ENCODE assay signal across 13 mouse cellular contexts in the genomic region with DNA sequence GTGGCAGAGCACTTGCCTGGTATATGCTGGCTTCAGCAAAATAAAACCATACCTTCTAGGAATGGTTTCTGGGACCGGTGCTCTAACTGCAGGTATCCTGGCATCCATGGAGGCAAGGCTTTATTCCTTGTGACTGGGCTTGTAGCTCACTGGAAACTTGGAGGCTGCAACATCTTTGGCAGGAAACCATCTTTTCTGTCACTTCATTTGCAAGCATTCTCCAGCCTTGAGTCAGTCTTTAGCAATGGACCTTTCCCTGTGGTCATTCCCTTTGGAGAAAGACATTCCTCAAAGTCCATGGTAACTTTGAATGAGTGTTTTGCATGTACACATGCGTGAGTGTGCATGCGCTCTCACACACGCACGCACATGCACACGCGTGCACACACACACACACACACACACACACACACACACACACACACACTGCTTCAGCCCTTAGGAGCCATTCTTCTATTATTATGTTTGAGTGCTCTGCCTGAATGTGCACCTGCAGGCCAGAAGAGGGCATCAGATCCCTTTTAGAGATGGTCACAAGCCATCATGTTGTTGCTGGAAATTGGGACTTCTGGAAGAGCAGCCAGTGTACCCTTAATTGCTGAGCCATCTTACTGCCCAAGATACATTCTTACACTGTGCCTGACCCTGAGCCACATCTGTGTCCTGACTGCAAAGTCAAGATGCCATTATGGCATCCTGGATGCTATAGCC. TPM values are rescaled to one million over a fixed set of nuclear protein-coding genes. Genes with fewer than 3 reads are reported as not detected.
A peak's percentile ranks its signal among the peaks of the same experiment; 100 is the strongest.
DNase-seq lines count a peak whose midpoint lies in the region; ATAC-seq lines count a peak whose summit lies in the region.
"Had no signal": no experiment of that assay in that cellular context is flagged by ENCODE, and none has a peak within 500 bp of the region (broad histone marks: within the 10 kb centered on the region; RNA-seq: fewer than 3 reads in every experiment).

No protein-coding gene starts in this region.

- ATAC-seq in forebrain, embryonic 13.5 days: no peak
- ATAC-seq in forebrain, embryonic 15.5 days (replicated peaks): no peak

- H3K4me3 ChIP-seq in forebrain, embryonic 13.5 days: no peak overlapping the region
- H3K4me3 ChIP-seq in forebrain, embryonic 15.5 days: no peak overlapping the region
- H3K4me3 ChIP-seq: kidney, embryonic 15.5 days had no signal

- peak overlapping the region; percentile 72 for H3K4me2 ChIP-seq in forebrain, embryonic 13.5 days
- H3K4me2 ChIP-seq in forebrain, embryonic 15.5 days (replicated peaks): no peak overlapping the region

- H3K27me3 ChIP-seq in forebrain, embryonic 13.5 days: peaks cover 9% of the 10 kb centered on the region; the same call in 1 of the 2 replicates
- no peaks in the 10 kb centered on the region for H3K27me3 ChIP-seq in forebrain, embryonic 15.5 days

- intact Hi-C loops in left cerebral cortex, postnatal 25 days (cut with DNase I): no loop called here
- intact Hi-C loops in left cerebral cortex, postnatal 36 days (cut with DNase I): no loop called here

- 92% methylated on average over 7 of the region's 7 CpGs for whole genome bisulfite sequencing in forebrain, embryonic 13.5 days
- whole genome bisulfite sequencing in forebrain, embryonic 15.5 days: 94% methylated on average over 7 of the region's 7 CpGs

- H3K4me1 ChIP-seq in forebrain, embryonic 13.5 days: peaks cover 32% of the 10 kb centered on the region
- H3K4me1 ChIP-seq in forebrain, embryonic 15.5 days: peaks cover 30% of the 10 kb centered on the region

- H3K27ac ChIP-seq in forebrain, embryonic 13.5 days: no peak overlapping the region
- H3K27ac ChIP-seq in forebrain, embryonic 15.5 days (replicated peaks): no peak overlapping the region
- H3K27ac ChIP-seq: forebrain, embryonic 10.5 days; kidney, embryonic 15.5 days had no signal

- no peak overlapping the region for H3K9ac ChIP-seq in forebrain, embryonic 13.5 days
- no peak overlapping the region for H3K9ac ChIP-seq in forebrain, embryonic 15.5 days (replicated peaks)
- H3K9ac ChIP-seq: kidney, embryonic 15.5 days had no signal

- H3K9me3 ChIP-seq in forebrain, embryonic 13.5 days (replicated peaks): no peaks in the 10 kb centered on the region
- H3K9me3 ChIP-seq in forebrain, embryonic 15.5 days: no peaks in the 10 kb centered on the region
- H3K9me3 ChIP-seq: forebrain, embryonic 10.5 days; kidney, embryonic 15.5 days had no signal

- DNase-seq in left cerebral cortex, postnatal 25 days (ENCODE audit: low spot score in 2 of 2): peak; percentile 20 to 50
- DNase-seq in left cerebral cortex, postnatal 36 days (ENCODE audit: low spot score in 2 of 2): no peak
- peak; percentile 30 for DNase-seq in CD4-positive helper T cell, adult 2 months (ENCODE audit: low read depth, low spot score)
- DNase-seq in brain, adult 2 months (ENCODE audit: low read depth, low spot score): peak; percentile 65
- no peak for DNase-seq in natural killer cell, adult 2 months (ENCODE audit: low spot score in 2 of 2)
- DNase-seq in frontal cortex, postnatal 10 days (ENCODE audit: low spot score in 2 of 2): no peak

- H3K36me3 ChIP-seq in forebrain, embryonic 13.5 days (ENCODE audit: poor library complexity, severe bottlenecking): 0 out of 2 replicates have a peak, but pooled peaks cover 2% of the 10 kb centered on the region
- H3K36me3 ChIP-seq in forebrain, embryonic 15.5 days: no peaks in the 10 kb centered on the region

RNA-seq across cellular contexts. Expression of gene Tcf19, which starts 3.6 kb away (rescaled TPM):
- 54.4 and 55.5 TPM in 2 replicates for polyA plus RNA-seq in forebrain, embryonic 13.5 days (2015; fragmentation: Nextera tagmentation; extraction: Ambion mirVana)
- polyA plus RNA-seq in forebrain, embryonic 15.5 days (2015; fragmentation: Nextera tagmentation; extraction: Ambion mirVana): 33.6 and 36.9 TPM in 2 replicates
- total RNA-seq in left cerebral cortex, postnatal 25 days (2021): 10 to 100 TPM in 1 of 2 experiments, 1 to 10 TPM in 1; 9.5 to 10.3 TPM
- total RNA-seq in left cerebral cortex, postnatal 36 days (2021): 10 to 100 TPM in 1 of 2 experiments, 1 to 10 TPM in 1; 9.0 to 13.4 TPM

RNA-seq across cellular contexts. Expression of gene Cchcr1, which starts 3.8 kb away (rescaled TPM):
- 11.7 and 13.8 TPM in 2 replicates for polyA plus RNA-seq in forebrain, embryonic 13.5 days (2015; fragmentation: Nextera tagmentation; extraction: Ambion mirVana)
- 9.5 and 10.6 TPM in 2 replicates for polyA plus RNA-seq in forebrain, embryonic 15.5 days (2015; fragmentation: Nextera tagmentation; extraction: Ambion mirVana)
- total RNA-seq in left cerebral cortex, postnatal 25 days (2021): 10 to 100 TPM; 10.0 to 11.9 TPM
- 10 to 100 TPM; 10.1 to 15.2 TPM for total RNA-seq in left cerebral cortex, postnatal 36 days (2021)

RNA-seq across cellular contexts. Expression of gene Pou5f1, which starts 7.3 kb away (rescaled TPM):
- not detected in 2 replicates for polyA plus RNA-seq in forebrain, embryonic 13.5 days (2015; fragmentation: Nextera tagmentation; extraction: Ambion mirVana)
- polyA plus RNA-seq in forebrain, embryonic 15.5 days (2015; fragmentation: Nextera tagmentation; extraction: Ambion mirVana): not detected in 2 replicates
- not detected for total RNA-seq in left cerebral cortex, postnatal 25 days (2021)
- total RNA-seq in left cerebral cortex, postnatal 36 days (2021): not detected
- total RNA-seq: heart, postnatal 36 days had no signal
- polyA plus RNA-seq: kidney, embryonic 15.5 days; lung, embryonic 16.5 days had no signal

RNA-seq across cellular contexts. Expression of gene Psors1c2, which starts 19.9 kb away (rescaled TPM):
- polyA plus RNA-seq in forebrain, embryonic 13.5 days (2015; fragmentation: Nextera tagmentation; extraction: Ambion mirVana): 1.4 and 2.1 TPM in 2 replicates
- polyA plus RNA-seq in forebrain, embryonic 15.5 days (2015; fragmentation: Nextera tagmentation; extraction: Ambion mirVana): 1.2 and 1.5 TPM in 2 replicates
- total RNA-seq in left cerebral cortex, postnatal 25 days (2021): under 1 TPM; 0.60 to 0.82 TPM
- total RNA-seq in left cerebral cortex, postnatal 36 days (2021): 1 to 10 TPM in 1 of 2 experiments, under 1 TPM in 1; 0.79 to 2.5 TPM
- total RNA-seq: heart, postnatal 36 days had no signal
- polyA plus RNA-seq: gonadal fat pad, adult 2 months had no signal

RNA-seq across cellular contexts. Expression of gene Cdsn, which starts 38.9 kb away (rescaled TPM):
- polyA plus RNA-seq in forebrain, embryonic 13.5 days (2015; fragmentation: Nextera tagmentation; extraction: Ambion mirVana): not detected in 2 replicates
- 0.06 and 0.11 TPM in 2 replicates for polyA plus RNA-seq in forebrain, embryonic 15.5 days (2015; fragmentation: Nextera tagmentation; extraction: Ambion mirVana)
- 1 to 10 TPM; 1.1 to 1.3 TPM for total RNA-seq in left cerebral cortex, postnatal 25 days (2021)
- 1 to 10 TPM; 1.4 to 1.6 TPM for total RNA-seq in left cerebral cortex, postnatal 36 days (2021)
- polyA plus RNA-seq: forebrain, embryonic 10.5 days; kidney, embryonic 15.5 days had no signal

Comparison
In these comparisons a context has a peak if more than half of its experiments do, and no peak if none do; other contexts are left out.
1. DNase-seq: peak in left cerebral cortex, postnatal 25 days (2 of 2), CD4-positive helper T cell, adult 2 months (single experiment) and brain, adult 2 months (single experiment); none in left cerebral cortex, postnatal 36 days (0 of 2), natural killer cell, adult 2 months (0 of 2) and frontal cortex, postnatal 10 days (0 of 2).